Mouse (Mus musculus) layer of hippocampus, adult 9-10 months (tissue): ENCODE measurements around the gene Pnpla3.
A peak's percentile ranks its signal among the peaks of the same experiment; 100 is the strongest.
"Not testable (repeated sequence)": the region's sequence is repeated elsewhere in the genome, so short reads cannot be mapped to it uniquely, and the experiment has no call there.

ENCODE experiments used
- DNase-seq: peaks from one replicate; pipeline ENCODE4 v3.0.0; 2022; ENCODE audit warnings: low spot score

Pnpla3 gene

DNA sequence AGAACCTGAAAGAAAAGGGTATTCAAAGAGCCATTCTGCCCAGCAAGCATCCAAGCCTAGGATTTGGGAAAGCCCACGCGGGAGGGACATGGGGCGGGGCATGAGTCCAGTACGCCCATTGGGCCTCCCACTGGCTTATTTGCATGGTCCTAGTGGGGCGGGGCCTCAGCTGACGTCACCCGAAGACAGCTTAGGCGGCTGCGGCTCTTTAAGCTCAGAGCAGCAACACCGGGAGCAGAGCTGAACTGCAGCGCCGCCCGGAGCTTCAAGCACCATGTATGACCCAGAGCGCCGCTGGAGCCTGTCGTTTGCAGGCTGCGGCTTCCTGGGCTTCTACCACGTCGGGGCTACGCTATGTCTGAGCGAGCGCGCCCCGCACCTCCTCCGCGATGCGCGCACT, at the start of gene Pnpla3:
Gene Pnpla3, plus strand, starts transcription at position 238 of the 400 bp plus-strand sequence.
- DNase-seq: peak; percentile 89

DNA sequence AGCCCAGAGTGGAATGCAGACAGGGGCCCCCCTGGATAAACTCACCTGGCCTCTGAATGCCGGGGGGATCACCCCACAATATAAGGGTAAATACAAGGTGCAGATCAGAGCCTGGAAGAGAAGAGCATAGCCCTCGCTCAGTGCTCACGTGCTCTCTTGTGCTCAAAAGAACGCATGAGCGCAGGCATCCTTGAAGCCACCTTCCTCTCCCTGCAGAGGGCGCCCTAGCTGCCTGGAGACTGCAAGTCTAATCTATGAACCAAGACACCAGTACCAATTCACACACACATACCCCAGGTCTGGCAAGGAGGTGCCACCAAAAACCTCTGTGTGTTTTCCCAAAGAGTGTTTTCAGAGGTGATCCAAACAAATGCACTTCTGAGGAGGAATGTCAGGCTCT, 47.0 kb upstream of the Pnpla3 start:
- no peak for DNase-seq

DNA sequence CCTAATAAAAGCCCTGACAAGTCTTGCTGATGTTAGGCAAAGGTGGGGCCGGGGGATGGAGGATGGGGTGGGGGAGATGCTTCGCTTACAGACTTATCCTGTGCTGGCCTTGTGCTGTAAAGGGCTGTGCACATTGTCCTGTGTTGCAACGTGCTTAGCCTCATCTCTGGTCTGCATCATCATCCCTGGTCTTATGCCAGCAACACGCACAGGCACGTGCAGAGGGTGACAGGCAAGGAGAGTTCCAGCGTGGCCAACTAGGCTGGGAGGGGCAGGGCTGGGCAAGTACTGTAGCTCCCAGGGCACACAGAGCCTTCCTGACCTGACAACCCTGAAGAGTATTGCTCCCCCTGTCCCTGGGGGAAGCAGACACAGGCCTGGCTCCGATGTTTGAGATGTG, 46.6 kb upstream of the Pnpla3 start:
- DNase-seq: no peak

DNA sequence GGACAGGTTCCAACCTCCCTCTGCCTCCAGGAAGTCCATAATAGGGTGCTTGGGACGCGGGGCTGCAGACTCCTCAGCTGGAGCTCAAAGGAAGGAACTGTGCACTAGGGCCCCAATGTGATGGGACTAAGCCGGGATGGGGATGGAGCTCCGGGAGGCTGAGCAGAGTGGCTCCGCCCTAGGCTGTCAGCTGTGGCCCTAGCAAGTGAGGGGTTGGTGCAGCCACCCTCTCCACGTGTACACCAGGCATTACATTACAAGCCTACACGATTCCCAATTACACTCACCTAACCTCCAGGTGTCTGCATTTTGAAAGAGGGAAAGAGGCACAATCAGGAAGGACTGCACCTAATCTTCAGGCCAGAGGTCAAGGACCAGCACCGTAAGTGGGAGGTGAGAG, 44.6 kb upstream of the Pnpla3 start, which contains the start of gene Pnpla5:
Gene Pnpla5, minus strand, starts transcription at position 101 of the 400 bp plus-strand sequence.
- DNase-seq: no peak

DNA sequence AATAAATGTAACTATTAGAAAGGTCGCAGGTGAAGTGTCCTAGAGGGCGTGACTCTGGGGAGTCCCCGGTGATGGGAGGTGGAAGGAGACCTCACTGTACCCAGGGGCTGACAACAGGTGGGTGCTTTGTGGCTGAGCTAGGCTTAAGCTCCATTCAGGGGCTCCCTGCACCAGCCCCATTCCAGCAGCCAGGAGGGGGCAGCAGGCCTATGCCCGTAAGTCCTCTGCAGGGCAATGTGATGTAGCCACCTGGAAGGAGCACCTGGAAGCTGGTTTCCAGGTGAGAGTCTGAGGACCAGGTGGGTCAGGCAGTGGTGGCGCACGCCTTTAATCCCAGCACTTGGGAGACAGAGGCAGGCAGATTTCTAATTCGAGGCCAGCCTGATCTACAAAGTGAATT, 43.6 kb upstream of the Pnpla3 start:
- DNase-seq: no peak

DNA sequence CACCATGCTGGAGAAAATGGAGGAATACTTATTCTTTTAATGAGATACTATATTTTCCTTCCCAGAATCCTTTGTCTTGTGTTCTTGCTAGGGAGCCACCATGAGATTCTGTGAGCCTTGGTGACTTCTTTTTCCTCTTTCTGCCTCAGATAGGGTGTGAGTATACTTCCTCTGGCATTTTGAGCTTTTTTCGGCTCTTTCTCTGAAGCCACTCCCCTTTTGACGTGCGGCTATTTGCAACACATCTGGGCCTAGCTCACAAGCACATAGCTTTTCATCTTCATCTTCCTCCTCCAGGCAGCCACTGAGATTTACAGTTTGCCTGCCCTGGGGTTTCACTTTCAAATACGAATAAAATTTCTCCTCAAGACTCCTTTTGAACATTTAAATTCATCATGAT, 41.2 kb upstream of the Pnpla3 start:
- no peak for DNase-seq

DNA sequence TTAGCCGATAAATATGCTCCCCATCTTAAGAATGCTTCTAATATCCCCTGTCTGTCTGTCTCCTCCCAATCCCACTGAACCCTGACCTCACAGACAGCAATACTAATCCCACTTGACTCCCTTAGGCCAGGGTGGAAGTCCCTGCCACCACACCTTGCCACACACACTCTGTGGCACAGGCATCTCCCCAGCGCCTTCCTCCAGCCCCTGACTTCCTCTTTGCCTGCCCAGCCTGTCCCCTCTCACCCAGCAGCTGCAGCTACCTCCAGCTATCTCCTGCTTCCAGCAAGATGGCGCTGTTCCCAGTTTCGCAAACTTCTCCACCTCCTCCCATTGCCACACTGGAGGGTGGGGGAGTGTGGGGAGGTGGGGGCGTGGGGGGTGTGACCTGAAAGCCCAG, 40.8 kb upstream of the Pnpla3 start:
- DNase-seq: no peak

DNA sequence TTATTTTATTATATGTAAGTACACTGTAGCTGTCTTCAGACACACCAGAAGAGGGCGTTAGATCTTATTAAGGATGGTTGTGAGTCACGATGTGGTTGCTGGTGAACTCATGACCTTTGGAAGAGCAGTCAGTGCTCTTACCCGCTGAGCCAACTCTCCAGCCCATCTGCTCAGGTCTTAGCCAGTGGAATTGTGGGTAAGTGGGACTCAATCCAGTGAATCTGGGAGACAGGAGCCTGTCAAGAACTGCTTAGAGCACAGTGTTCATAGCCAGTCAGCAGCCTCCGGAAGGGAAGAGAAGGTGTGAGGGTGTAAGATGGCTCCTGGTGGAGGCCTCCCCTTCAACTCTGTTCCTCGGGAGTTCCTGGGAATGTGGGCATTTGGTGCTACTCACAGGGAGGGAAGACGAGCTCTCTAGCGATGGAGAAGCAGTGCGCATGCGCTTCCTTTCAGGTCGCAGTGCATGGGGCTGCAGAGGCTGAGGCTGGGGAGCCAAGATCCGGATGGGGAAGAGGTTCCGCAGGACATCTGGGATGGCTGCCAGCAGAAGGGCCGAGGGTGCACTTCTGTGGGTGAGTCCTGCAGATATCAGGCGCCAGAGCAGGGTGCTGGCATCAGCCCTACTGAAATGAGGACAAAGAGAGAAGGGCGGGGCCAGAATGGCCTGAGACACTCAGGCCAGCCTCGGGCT, 36.4 kb upstream of the Pnpla3 start:
- DNase-seq: no peak

DNA sequence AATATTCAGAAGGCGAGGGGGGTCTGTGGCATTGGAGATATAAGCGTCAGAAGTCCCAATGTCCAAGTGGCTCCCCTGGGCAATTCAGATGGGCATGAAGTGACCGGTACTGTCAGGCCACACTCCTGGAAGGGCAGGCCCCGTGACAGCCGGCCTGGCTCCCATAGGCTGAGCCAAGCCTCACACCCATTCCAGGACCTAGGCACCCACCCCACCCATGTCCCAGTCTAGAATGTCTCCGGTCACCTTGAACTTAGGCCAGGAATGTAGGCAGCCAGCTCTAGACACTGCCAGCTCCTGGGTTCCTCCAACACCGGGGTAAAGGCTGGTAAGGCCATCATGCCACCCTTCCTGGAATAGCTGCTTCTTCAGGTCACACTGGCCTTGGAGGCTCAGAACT, 35.7 kb upstream of the Pnpla3 start:
- DNase-seq: no peak

DNA sequence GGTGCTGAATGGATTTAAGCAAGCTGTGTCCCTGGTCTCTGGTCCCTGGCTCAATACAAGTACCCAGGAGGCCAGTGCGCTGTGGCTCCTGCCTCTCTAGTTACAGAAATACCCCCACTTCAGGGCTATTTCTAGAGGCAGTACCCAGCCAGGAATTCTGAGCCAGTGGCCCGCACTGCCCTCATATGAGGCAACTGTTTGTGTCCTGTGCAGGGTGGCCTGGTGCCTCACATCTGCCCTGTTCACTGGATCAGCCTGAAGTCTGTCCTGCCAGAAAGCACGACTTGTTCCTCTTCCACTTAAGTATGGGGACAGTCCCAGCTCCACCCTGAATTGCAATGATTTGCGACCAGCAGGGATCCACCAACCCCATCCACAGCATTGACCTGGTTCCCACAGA, 34.2 kb upstream of the Pnpla3 start:
- DNase-seq: no peak

DNA sequence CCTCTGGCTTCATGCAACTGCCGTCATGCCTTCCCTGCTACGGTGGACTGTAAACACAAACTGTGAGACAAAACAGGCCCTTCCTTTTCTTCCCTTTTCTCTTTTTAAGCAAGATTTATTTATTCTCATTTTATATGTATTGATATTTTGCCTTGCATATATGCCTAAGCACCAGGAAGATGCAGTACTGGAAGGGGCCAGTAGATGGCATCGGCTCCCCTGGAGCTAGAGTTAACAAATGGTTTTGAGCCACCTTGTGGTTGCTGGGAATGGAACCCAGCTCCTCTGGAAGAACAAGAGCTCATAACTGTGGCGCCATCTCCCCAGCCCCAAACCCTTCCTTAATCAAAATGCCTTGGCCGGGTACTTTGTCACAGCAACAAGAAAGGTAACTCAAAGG, 32.2 kb upstream of the Pnpla3 start:
- no peak for DNase-seq

DNA sequence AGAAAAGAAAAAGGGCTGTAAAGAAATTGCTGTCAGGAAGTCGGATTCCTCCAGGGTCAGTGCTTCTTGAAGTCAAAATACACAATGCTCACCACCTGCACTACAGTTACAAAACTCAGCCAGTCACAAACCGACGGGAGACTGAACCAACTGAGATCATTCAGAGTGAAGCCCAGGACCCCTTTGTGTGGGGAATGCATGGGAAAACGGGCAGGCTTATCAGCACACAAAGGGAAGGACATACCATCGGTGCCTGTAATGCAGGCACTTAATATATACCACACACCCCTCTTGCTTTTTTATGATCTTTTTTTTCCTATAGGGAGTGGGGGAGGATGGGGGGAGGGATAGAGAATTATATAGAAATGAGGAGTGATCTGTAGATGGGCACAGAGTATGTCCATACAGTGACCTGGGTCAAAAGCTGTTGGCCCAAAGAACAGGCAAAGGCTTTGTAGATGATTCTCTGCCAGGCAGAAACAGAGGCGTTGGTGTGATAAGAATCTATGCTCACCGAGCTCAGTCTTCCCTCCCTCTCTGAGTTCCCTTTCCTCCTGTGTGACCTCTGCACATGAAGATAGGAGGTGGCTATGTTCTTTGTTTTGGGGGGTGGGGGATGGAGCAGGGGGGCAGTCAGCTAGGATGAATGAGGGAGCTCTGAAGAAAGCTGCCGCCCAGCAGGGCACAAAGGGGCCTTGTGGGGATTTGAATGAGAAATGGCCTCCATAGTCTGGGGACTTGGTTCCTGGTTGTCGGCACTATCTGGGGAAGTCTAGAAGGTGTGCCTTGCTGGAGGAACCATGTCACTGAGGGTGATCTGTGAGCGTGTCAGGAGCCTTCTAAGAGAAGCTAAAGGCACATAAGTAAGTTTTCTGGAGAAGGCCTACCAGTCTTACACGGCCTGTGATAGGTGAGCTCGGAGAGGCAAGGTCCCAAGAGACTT, 30.9 kb upstream of the Pnpla3 start:
- no peak for DNase-seq

DNA sequence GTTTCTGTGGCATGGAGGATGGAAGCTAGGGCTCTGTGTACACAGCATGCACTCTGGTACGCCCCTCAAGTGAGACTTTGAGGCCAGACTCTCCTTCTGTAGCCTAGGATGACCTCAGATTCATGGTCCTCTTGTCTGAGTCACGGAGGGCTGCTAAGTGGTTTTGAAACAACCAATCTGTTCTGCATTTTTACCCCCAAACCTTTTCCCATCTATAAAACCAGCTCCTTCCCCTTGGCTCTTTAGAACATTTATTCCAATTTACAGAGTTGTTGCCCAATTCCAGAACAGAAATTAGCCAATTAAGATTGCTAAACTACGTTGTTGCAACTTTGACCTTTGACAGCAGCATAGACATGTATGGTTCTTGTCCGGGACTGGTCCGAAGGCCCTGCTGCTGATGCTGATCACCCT, 28.0 kb upstream of the Pnpla3 start:
- DNase-seq: no peak

DNA sequence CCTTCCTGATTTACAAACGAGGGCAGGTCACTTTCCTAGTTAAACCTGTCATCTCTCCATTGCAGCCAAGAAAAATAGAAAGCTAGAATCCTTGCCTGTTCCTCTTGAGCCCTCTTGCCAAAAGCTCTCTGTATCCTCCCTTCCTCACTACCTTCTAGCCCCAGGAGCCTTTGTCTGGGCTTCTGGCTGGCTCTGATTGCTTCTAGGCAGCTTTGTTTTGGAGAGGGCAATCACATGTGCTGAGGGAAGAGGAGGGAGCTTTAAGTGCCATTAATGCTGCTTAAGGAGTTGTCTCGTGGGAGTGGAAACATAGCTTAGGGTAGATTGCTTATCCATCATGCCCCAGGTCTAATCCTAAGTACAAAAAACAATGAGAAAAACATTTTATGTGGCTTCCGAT, 27.5 kb upstream of the Pnpla3 start:
- DNase-seq: no peak

DNA sequence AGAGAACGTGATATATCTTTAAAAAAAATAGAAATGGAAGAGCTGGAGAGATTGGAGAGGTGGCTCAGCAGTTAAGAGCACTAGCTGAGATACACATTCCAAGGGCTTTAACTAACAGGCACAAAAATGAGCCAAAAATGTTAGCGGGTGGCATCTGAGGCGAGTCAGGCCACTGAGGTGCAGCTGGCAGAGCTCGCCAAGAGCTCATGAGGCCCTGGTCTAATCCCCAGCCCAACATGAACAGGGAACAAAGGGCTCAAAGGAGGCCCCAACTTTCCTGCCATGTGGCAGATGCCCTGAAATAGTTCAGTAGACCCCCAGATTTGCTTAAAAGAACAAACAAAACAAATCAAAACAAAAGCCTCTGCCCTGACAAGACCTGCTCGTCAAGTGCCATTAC, 26.7 kb upstream of the Pnpla3 start:
- no peak for DNase-seq

DNA sequence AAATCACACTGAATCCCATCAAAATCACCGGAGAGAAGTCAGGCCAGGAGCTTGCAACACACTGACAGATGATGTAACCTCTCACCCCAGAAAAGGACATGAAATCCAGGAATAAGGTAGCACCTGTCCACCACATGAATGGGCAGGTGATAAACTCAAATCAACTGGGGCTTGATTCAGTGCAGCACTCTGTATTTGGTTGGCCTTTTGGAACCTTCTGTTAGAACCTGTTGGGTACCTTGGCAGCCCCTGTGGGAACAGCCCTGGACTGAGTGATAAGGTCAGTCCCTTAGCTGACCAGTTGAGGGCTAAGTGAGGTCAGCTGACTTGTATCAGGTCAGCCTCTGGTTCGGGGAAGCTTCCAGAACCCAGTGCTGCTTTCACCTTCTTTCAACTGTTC, 11.5 kb upstream of the Pnpla3 start:
- DNase-seq: no peak

DNA sequence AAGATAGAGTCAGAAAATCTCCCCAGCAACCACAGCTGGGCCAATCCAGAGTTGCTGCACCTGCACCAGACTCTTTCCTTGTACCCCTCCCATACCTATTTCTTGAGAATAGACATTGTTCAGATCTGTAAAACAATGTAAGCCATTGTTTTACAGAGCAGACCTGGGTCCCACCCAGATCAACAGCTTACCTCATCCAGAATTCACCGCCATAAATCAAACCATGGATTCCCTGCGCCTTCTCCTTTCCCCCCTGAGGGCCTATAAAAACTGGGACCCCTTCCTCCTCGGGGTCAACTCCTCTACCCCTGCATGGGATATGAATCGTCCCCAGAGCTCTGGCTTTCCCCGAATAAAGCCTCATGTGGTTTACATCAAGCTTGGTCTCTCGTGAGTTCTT, 10.1 kb upstream of the Pnpla3 start:
- DNase-seq: not testable (repeated sequence)

DNA sequence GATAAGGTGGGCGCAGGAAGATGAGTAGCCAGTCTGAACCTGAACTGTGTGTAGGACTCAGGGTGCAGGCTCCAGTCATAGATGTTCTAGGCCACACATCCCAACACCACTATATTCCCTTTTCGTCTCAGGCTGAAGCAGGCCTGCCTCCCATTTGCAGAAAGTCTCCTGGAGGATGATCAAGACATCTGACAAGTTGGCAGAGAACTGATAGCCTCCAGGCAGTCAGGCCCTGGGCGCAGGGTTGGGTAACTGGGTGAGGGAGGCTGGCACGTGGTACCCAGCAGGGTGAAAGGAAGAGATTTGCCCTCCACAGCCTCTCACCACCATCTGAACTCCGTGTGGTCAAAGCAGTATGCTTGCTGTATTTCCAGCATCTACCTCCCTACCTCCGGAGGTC, 5.8 kb upstream of the Pnpla3 start:
- DNase-seq: no peak

DNA sequence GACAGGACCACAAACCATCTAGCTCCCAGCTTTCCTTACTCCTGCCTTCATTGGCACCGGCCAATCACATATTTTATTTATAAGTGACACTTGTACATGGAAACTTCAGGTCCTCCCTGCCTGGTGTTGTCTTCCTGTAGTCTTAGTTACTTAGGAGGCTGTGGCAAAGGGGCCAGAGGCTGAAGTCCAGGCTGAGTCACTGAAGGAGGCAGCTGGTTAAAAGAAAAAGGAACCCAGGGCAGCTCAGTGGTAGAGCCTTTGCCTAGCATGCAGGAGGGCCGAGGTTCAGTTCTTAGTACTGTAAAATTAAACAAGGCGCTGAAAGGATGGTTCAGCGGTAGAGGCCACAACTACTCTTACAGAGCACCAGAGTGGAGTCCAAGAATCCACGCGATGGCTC, 819 bp upstream of the Pnpla3 start:
- DNase-seq: no peak

DNA sequence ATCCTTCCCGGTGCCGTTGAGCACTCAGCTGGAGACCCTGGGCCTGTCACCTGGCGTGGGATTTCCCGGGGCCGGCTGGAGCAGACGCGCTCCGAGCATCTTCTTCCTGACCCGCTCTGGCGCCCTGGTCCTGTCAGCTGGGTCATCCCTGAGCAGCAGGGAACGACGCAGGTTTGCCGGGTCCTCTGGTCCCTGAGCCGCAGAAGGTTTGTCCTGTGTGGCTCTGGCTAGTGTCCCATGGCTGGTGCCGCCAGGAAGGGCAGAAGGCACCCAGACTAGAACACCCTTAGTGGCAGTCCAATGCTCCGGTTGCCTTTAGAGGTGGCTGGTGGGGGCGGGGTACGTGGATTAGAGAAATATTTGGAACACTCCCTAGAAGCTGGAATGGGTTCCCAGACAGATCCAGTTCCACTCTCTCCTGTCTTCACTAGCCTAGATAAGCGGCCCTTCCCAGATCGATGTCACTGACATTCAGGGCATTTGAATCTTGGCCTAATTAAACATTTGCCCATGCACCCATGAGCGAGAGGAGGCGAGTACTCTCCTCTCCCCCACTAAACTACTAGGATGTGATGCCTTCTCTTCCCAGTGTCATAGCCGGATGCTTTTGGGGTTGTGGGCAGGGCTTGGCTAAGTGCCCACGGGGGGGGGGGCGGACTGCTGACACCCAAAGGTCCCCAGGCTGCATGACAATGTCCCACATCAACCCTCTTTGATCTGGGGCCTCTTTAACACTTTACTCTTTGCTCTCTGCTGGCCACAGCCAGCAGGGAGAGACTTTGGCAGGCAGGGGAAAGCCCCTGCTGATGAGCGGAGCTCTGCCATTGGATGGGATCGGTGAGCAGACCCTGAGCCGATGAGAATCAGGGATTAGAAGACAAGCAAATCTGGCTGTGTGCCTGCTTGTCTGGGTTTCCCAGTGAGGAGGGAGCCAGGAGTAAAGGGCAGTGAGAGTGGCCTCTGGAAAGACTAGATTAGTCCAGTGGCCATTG, 829 bp downstream of the Pnpla3 start:
- no peak for DNase-seq

DNA sequence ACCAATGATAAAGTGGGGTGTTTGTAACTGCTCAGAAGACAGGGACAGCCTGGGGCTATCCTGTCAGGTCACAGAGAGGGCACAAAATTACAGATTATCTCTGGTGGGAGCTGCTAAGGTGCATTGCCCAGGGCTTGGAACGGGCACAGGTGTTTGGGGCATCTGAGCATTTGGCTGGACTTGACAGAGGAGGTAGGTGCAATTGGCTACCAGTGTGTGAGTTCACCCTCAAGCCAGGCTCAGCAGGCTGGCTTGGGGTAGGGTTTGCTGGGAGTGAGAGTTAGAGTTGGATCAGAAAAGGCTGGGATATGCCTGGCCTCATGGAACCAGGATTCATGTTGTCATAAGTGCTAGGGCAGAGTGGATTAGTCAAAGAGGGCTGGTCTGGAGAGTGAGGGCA, 1.9 kb downstream of the Pnpla3 start:
- no peak for DNase-seq

DNA sequence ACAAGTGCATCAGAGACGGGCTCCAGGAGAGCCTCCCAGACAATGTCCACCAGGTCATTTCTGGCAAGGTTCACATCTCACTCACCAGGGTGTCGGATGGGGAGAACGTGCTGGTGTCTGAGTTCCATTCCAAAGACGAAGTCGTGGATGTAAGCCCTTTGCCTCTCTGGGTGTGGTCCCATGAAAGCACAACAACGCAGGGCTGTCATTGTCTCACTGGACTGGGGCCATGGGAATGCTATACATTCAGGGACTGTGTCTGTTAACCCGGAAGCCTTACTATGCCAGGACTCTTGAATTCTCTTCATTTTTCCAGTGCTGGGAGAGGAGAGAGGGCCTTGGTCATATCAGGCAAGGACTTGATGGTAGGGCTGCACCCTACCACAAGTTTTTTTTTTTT, 3.5 kb downstream of the Pnpla3 start:
- no peak for DNase-seq
